17 mouse cellular contexts compared by ENCODE assay signal in genomic region chr1:35850566-35851085, GRCm38 (mm10).
DNase-seq lines count a peak whose midpoint lies in the region; ATAC-seq and TF ChIP-seq lines count a peak whose summit lies in the region.
"Had no signal": no experiment of that assay in that cellular context is flagged by ENCODE, and none has a peak within 500 bp of the region (broad histone marks: within the 10 kb centered on the region; RNA-seq: fewer than 3 reads in every experiment).

No protein-coding gene starts in this region.

- TF ChIP-seq CTCF in lung, embryonic 14.5 days (IDR thresholded peaks at IDR 0.05; ENCODE audit: low read depth): no peak

- H3K36me3 ChIP-seq in forebrain, embryonic 15.5 days: no peaks in the 10 kb centered on the region
- H3K36me3 ChIP-seq in forebrain, embryonic 10.5 days (replicated peaks): no peaks in the 10 kb centered on the region
- no peaks in the 10 kb centered on the region for H3K36me3 ChIP-seq in heart, embryonic 13.5 days
- no peaks in the 10 kb centered on the region for H3K36me3 ChIP-seq in lung, embryonic 14.5 days (ENCODE audit: insufficient read depth)
- H3K36me3 ChIP-seq in liver, embryonic 11.5 days (ENCODE audit: control insufficient read depth, insufficient read depth, low read length): no peaks in the 10 kb centered on the region
- H3K36me3 ChIP-seq: hindbrain, embryonic 10.5 days; limb, embryonic 12.5 days; liver, embryonic 13.5 days had no signal

- H3K4me1 ChIP-seq in forebrain, embryonic 15.5 days: no peaks in the 10 kb centered on the region
- no peaks in the 10 kb centered on the region for H3K4me1 ChIP-seq in forebrain, embryonic 10.5 days
- H3K4me1 ChIP-seq in heart, embryonic 13.5 days: peaks cover 21% of the 10 kb centered on the region
- no peaks in the 10 kb centered on the region for H3K4me1 ChIP-seq in lung, embryonic 14.5 days (ENCODE audit: insufficient read depth)
- no peaks in the 10 kb centered on the region for H3K4me1 ChIP-seq in liver, embryonic 11.5 days (replicated peaks; ENCODE audit: control insufficient read depth, insufficient read depth, low read length)
- H3K4me1 ChIP-seq: hindbrain, embryonic 10.5 days; limb, embryonic 12.5 days; liver, embryonic 13.5 days had no signal

- H3K9ac ChIP-seq in forebrain, embryonic 15.5 days (replicated peaks): no peak overlapping the region
- H3K9ac ChIP-seq in heart, embryonic 13.5 days: no peak overlapping the region
- H3K9ac ChIP-seq in lung, embryonic 14.5 days: no peak overlapping the region
- no peak overlapping the region for H3K9ac ChIP-seq in liver, embryonic 11.5 days (ENCODE audit: low read depth, low read length)
- H3K9ac ChIP-seq: limb, embryonic 12.5 days; liver, embryonic 13.5 days had no signal

- H3K9me3 ChIP-seq in forebrain, embryonic 15.5 days: no peaks in the 10 kb centered on the region
- H3K9me3 ChIP-seq in forebrain, embryonic 10.5 days: no peaks in the 10 kb centered on the region
- no peaks in the 10 kb centered on the region for H3K9me3 ChIP-seq in heart, embryonic 13.5 days
- H3K9me3 ChIP-seq in lung, embryonic 14.5 days (ENCODE audit: low read depth, low read length): no peaks in the 10 kb centered on the region
- no peaks in the 10 kb centered on the region for H3K9me3 ChIP-seq in liver, embryonic 11.5 days (ENCODE audit: control insufficient read depth, low read length)
- H3K9me3 ChIP-seq: hindbrain, embryonic 10.5 days; limb, embryonic 12.5 days; liver, embryonic 13.5 days; megakaryocyte, embryonic 14.5 days had no signal

- intact Hi-C loops in heart, postnatal 25 days (cut with DNase I): no loop called here

- 55% methylated on average over 9 of the region's 9 CpGs for WGBS in forebrain, embryonic 15.5 days
- WGBS in forebrain, embryonic 10.5 days: 80% methylated on average over 9 of the region's 9 CpGs
- 65% methylated on average over 9 of the region's 9 CpGs for WGBS in heart, embryonic 13.5 days
- WGBS in lung, embryonic 14.5 days: 70% methylated on average over 9 of the region's 9 CpGs
- 79% methylated on average over 9 of the region's 9 CpGs for WGBS in liver, embryonic 11.5 days

- ATAC-seq in forebrain, embryonic 15.5 days (replicated peaks): no peak
- ATAC-seq in heart, embryonic 13.5 days (ENCODE audit: extremely low read depth, insufficient number of reproducible peaks, low FRiP score, low TSS enrichment): no peak
- no peak for ATAC-seq in lung, embryonic 14.5 days (ENCODE audit: insufficient read depth)
- no peak for ATAC-seq in liver, embryonic 11.5 days (replicated peaks; ENCODE audit: low FRiP score)

- no peak for DNase-seq in forebrain, embryonic 10.5 days (ENCODE audit: extremely low spot score, low spot score)
- DNase-seq in heart, postnatal 25 days (ENCODE audit: low spot score): no peak
- no peak for DNase-seq in lung, embryonic 14.5 days
- no peak for DNase-seq in lung, postnatal 36 days
- DNase-seq in liver, embryonic 11.5 days (ENCODE audit: low spot score): no peak
- DNase-seq: cerebellum, adult 8-10 months; gastrocnemius, postnatal 25 days; kidney, adult 8-10 months; liver, embryonic 13.5 days; thymus, postnatal 14 days had no signal

- no peaks in the 10 kb centered on the region for H3K27me3 ChIP-seq in forebrain, embryonic 15.5 days
- no peaks in the 10 kb centered on the region for H3K27me3 ChIP-seq in forebrain, embryonic 10.5 days (ENCODE audit: poor library complexity, severe bottlenecking)
- H3K27me3 ChIP-seq in heart, embryonic 13.5 days (replicated peaks): no peaks in the 10 kb centered on the region
- H3K27me3 ChIP-seq in lung, embryonic 14.5 days (ENCODE audit: insufficient read depth, low read length): no peaks in the 10 kb centered on the region
- H3K27me3 ChIP-seq in liver, embryonic 11.5 days (replicated peaks; ENCODE audit: control insufficient read depth, insufficient read depth, low read length): no peaks in the 10 kb centered on the region
- H3K27me3 ChIP-seq: limb, embryonic 12.5 days; liver, embryonic 13.5 days; megakaryocyte, embryonic 14.5 days had no signal

- H3K4me2 ChIP-seq in forebrain, embryonic 15.5 days (replicated peaks): no peak overlapping the region
- H3K4me2 ChIP-seq in heart, embryonic 13.5 days: no peak overlapping the region
- H3K4me2 ChIP-seq in lung, embryonic 14.5 days: no peak overlapping the region
- H3K4me2 ChIP-seq in liver, embryonic 11.5 days: no peak overlapping the region
- H3K4me2 ChIP-seq: heart, embryonic 11.5 days; limb, embryonic 12.5 days; liver, embryonic 13.5 days had no signal

- no peak overlapping the region for H3K4me3 ChIP-seq in forebrain, embryonic 15.5 days
- no peak overlapping the region for H3K4me3 ChIP-seq in forebrain, embryonic 10.5 days
- no peak overlapping the region for H3K4me3 ChIP-seq in heart, embryonic 13.5 days
- H3K4me3 ChIP-seq in lung, embryonic 14.5 days (ENCODE audit: low read depth, low read length): no peak overlapping the region
- no peak overlapping the region for H3K4me3 ChIP-seq in liver, embryonic 11.5 days (ENCODE audit: low read depth, low read length)
- H3K4me3 ChIP-seq: hindbrain, embryonic 10.5 days; limb, embryonic 12.5 days; liver, embryonic 13.5 days; megakaryocyte, embryonic 14.5 days; myocyte had no signal

- peak overlapping the region; percentile 79 for H3K27ac ChIP-seq in forebrain, embryonic 15.5 days (replicated peaks)
- no peak overlapping the region for H3K27ac ChIP-seq in forebrain, embryonic 10.5 days
- peak overlapping the region; percentile 61 for H3K27ac ChIP-seq in heart, embryonic 13.5 days (replicated peaks)
- peak overlapping the region; percentile 52; the same call in 1 of the 2 replicates for H3K27ac ChIP-seq in lung, embryonic 14.5 days (ENCODE audit: low read depth)
- H3K27ac ChIP-seq in liver, embryonic 11.5 days (ENCODE audit: low read depth, low read length): no peak overlapping the region
- H3K27ac ChIP-seq: hindbrain, embryonic 10.5 days; limb, embryonic 12.5 days; liver, embryonic 13.5 days had no signal

Comparison
In these comparisons a context has a peak if more than half of its experiments do, and no peak if none do; other contexts are left out.
1. H3K27ac ChIP-seq: peak in forebrain, embryonic 15.5 days (single experiment), heart, embryonic 13.5 days (single experiment) and lung, embryonic 14.5 days (single experiment); none in forebrain, embryonic 10.5 days (single experiment) and liver, embryonic 11.5 days (single experiment).